Mouse (Mus musculus): ENCODE measurements around the gene Gm15217.

GRCm38 (mm10) chr14:46409016-46409415, 29.8 kb downstream of the Gm15217 start:
- TF ChIP-seq POLR2A (IDR thresholded peaks at IDR 0.05; ENCODE audit: low read depth, low read length) (no peak), CTCF (conservative IDR thresholded peaks at IDR 0.05; ENCODE audit: insufficient read depth, insufficient read length, low read depth, low read length) (no peak)
